Mouse (Mus musculus) ES-E14 (cell line): ENCODE data around the gene Iba57.

Source experiments
- CHD2 ChIP-seq: IDR thresholded peaks from 2 replicates; pipeline ENCODE4 v1.6.1; 2014; ENCODE audit warnings: mild to moderate bottlenecking, low read depth, low read length, inconsistent platforms
- MAFK ChIP-seq: IDR thresholded peaks from 2 replicates; pipeline ENCODE4 v1.6.1; 2014; ENCODE audit warnings: mild to moderate bottlenecking, low read depth, low read length, inconsistent platforms; ENCODE audit not compliant: insufficient read depth

DNA sequence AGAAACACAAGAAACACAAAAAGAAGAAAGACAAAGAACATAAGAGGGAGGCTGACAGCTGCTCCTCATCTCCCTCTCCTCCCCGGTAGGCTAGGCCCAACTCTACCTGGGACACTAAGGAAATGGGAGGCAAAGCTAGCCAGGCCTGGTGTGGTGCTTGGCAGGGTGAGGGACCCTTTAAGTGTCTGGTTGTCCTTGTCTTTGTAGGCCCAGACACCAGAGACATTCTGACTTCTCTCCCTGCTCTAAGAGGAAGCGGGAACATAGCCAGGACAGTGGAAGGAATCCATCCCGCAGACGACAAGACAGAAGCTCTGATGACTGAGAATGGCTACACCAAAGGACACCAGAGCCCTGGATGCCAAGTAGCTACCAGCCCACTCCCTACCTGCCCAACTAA lies 46.5 kb upstream of the Iba57 start:
- TF ChIP-seq CHD2: no peak
- TF ChIP-seq MAFK: no peak
